Mouse (Mus musculus) stomach, embryonic 14.5 days (tissue): Measurements from ENCODE around the gene Itga5. TPM values are rescaled to one million over a fixed set of nuclear protein-coding genes. Genes with fewer than 3 reads are reported as not detected.
"Not testable (repeated sequence)": the region's sequence is repeated elsewhere in the genome, so short reads cannot be mapped to it uniquely, and the experiment has no call there.

Experiments
- ATAC-seq: fragments of 200-750 bp; cut with Nextera tagmentation; 2 replicates; pipeline ENCODE4 v1.8.0; 2017; ENCODE audit warnings: low read depth, moderate TSS enrichment; ENCODE audit not compliant: insufficient number of reproducible peaks, insufficient read depth, low FRiP score
- H3K27ac ChIP-seq: fragments of 300-500 bp; sonication (generic); 2 replicates; pipeline ENCODE4 v1.5.1; 2014; ENCODE audit warnings: mild to moderate bottlenecking, low read length, moderate library complexity, mixed read lengths
- H3K27me3 ChIP-seq: fragments of 300-500 bp; sonication (generic); 2 replicates; pipeline ENCODE4 v1.6.1; 2014; ENCODE audit warnings: low read length, control low read depth, mixed read lengths; ENCODE audit not compliant: control insufficient read depth, insufficient read depth
- H3K36me3 ChIP-seq: fragments of 300-500 bp; sonication (generic); 2 replicates; pipeline ENCODE4 v1.6.1; 2014; ENCODE audit warnings: mild to moderate bottlenecking, control low read depth, low read length, moderate library complexity, mixed read lengths; ENCODE audit not compliant: control insufficient read depth, insufficient read depth
- H3K4me1 ChIP-seq: fragments of 300-500 bp; sonication (generic); 2 replicates; pipeline ENCODE4 v1.6.1; 2014; ENCODE audit warnings: low read length, control low read depth, mixed read lengths; ENCODE audit not compliant: control insufficient read depth, insufficient read depth
- H3K4me2 ChIP-seq: fragments of 300-500 bp; sonication (generic); replicated peaks from 2 replicates; pipeline ENCODE4 v1.6.1; 2014; ENCODE audit warnings: low read depth, low read length, control low read depth
- H3K4me3 ChIP-seq: fragments of 300-500 bp; sonication (generic); 2 replicates; pipeline ENCODE4 v1.5.1; 2014; ENCODE audit warnings: low read depth, low read length, control low read depth
- H3K9ac ChIP-seq: fragments of 300-500 bp; sonication (generic); replicated peaks from 2 replicates; pipeline ENCODE4 v1.6.1; 2014; ENCODE audit warnings: low read depth, mild to moderate bottlenecking, control low read depth, low read length, moderate library complexity, mixed read lengths
- H3K9me3 ChIP-seq: fragments of 300-500 bp; sonication (generic); 2 replicates; pipeline ENCODE4 v1.6.1; 2016; ENCODE audit warnings: low read depth, low read length, control low read depth; ENCODE audit not compliant: control insufficient read depth
- WGBS: fragments of 180-500 bp; shearing (Covaris S2); extraction: QIAGEN DNeasy Blood & Tissue Kit; methylation state at CpG from one replicate; pipeline ENCODE4 v1.1.7; 2014; 5-methylcytosine and 5-hydroxymethylcytosine counted together
- polyA plus RNA-seq: library from polyadenylated mRNA; unstranded; fragments of >200 nt; fragmentation: Nextera tagmentation; extraction: Ambion mirVana; gene quantifications from 2 replicates; pipeline ENCODE4 v1.2.1, GENCODE M21; 2014

The Itga5 gene
- polyA plus RNA-seq, result 67.5 and 71.2 TPM in 2 replicates

- WGBS, result 1% methylated on average over 50 of the region's 51 CpGs
- H3K4me3 ChIP-seq, result peak within 1 kb of the TSS; percentile 86
- H3K27me3 ChIP-seq, result no peaks in the 10 kb centered on the region
- H3K27ac ChIP-seq, result peak within 1 kb of the TSS; percentile 94
- H3K9me3 ChIP-seq, result no peaks in the 10 kb centered on the region
- peak within 1 kb of the TSS; percentile 94 for H3K9ac ChIP-seq
- peaks cover 20% of the 10 kb centered on the region for H3K4me1 ChIP-seq
- peak within 1 kb of the TSS; percentile 72 for H3K4me2 ChIP-seq
- H3K36me3 ChIP-seq, result no peaks in the 10 kb centered on the region
- peak; percentile 73 for ATAC-seq
Observed at GRCm38 (mm10) chr15:103366376-103367149, at the start of gene Itga5. TSS of gene Itga5 (minus strand) at chr15:103366763.

GRCm38 (mm10) chr15:103405586-103405985 lies 39.0 kb upstream of the Itga5 start:
- WGBS, result 98% methylated on average over 2 of the region's 3 CpGs

GRCm38 (mm10) chr15:103401361-103401760 lies 34.8 kb upstream of the Itga5 start:
- Histone ChIP-seq H3K27me3 (no peaks in the 10 kb centered on the region), H3K9ac (no peak overlapping the region), H3K4me1 (no peaks in the 10 kb centered on the region), H3K27ac (no peak overlapping the region), H3K4me3 (no peak overlapping the region), H3K4me2 (no peak overlapping the region), H3K36me3 (no peaks in the 10 kb centered on the region), H3K9me3 (no peaks in the 10 kb centered on the region)
- WGBS, result 91% methylated on average over 5 of the region's 5 CpGs
- no peak for ATAC-seq

More at GRCm38 (mm10) chr15:103405586-103405985, 39.0 kb upstream of the Itga5 start:
- not testable (repeated sequence) for H3K4me1 ChIP-seq, H3K4me2 ChIP-seq, H3K36me3 ChIP-seq, ATAC-seq, H3K9ac ChIP-seq, H3K27ac ChIP-seq, H3K9me3 ChIP-seq, H3K4me3 ChIP-seq, H3K27me3 ChIP-seq

GRCm38 (mm10) chr15:103393577-103393976 lies 27.0 kb upstream of the Itga5 start:
- H3K9ac ChIP-seq, result no peak overlapping the region
- H3K4me1 ChIP-seq, result no peaks in the 10 kb centered on the region
- no peaks in the 10 kb centered on the region for H3K27me3 ChIP-seq
- no peak overlapping the region for H3K4me2 ChIP-seq
- no peak for ATAC-seq
- no peaks in the 10 kb centered on the region for H3K36me3 ChIP-seq
- no peak overlapping the region for H3K27ac ChIP-seq
- no peak overlapping the region for H3K4me3 ChIP-seq
- no peaks in the 10 kb centered on the region for H3K9me3 ChIP-seq

GRCm38 (mm10) chr15:103388556-103389145 lies 22.1 kb upstream of the Itga5 start:
- no peak overlapping the region for H3K4me3 ChIP-seq
- H3K27me3 ChIP-seq, result no peaks in the 10 kb centered on the region
- H3K9me3 ChIP-seq, result no peaks in the 10 kb centered on the region
- 51% methylated on average over 3 of the region's 4 CpGs for WGBS
- no peak for ATAC-seq
- H3K4me1 ChIP-seq, result peaks cover under 1% of the 10 kb centered on the region; the same call in 1 of the 2 replicates
- no peaks in the 10 kb centered on the region for H3K36me3 ChIP-seq
- H3K9ac ChIP-seq, result no peak overlapping the region
- H3K4me2 ChIP-seq, result no peak overlapping the region
- H3K27ac ChIP-seq, result no peak overlapping the region

- Histone ChIP-seq H3K9me3 (no peaks in the 10 kb centered on the region), H3K9ac (no peak overlapping the region), H3K4me2 (no peak overlapping the region), H3K4me3 (no peak overlapping the region), H3K27ac (peak overlapping the region; percentile 6; the same call in 1 of the 2 replicates), H3K36me3 (no peaks in the 10 kb centered on the region), H3K4me1 (peaks cover 11% of the 10 kb centered on the region; the same call in 1 of the 2 replicates), H3K27me3 (no peaks in the 10 kb centered on the region)
- WGBS, result 61% methylated on average over 7 of the region's 7 CpGs
- peak; percentile 40; the same call in 1 of the 2 replicates for ATAC-seq
Observed at GRCm38 (mm10) chr15:103383771-103384488, 17.4 kb upstream of the Itga5 start.

GRCm38 (mm10) chr15:103382795-103383406 lies 16.3 kb upstream of the Itga5 start:
- Histone ChIP-seq H3K9me3 (no peaks in the 10 kb centered on the region), H3K4me1 (peaks cover 20% of the 10 kb centered on the region), H3K4me2 (no peak overlapping the region), H3K36me3 (no peaks in the 10 kb centered on the region), H3K27ac (peak overlapping the region; percentile 6; the same call in 1 of the 2 replicates), H3K9ac (no peak overlapping the region), H3K4me3 (no peak overlapping the region), H3K27me3 (no peaks in the 10 kb centered on the region)
- no peak for ATAC-seq
- 26% methylated on average over 5 of the region's 5 CpGs for WGBS

- Histone ChIP-seq H3K9me3 (no peaks in the 10 kb centered on the region), H3K4me1 (peaks cover 29% of the 10 kb centered on the region), H3K27ac (no peak overlapping the region), H3K4me3 (no peak overlapping the region), H3K27me3 (no peaks in the 10 kb centered on the region), H3K36me3 (no peaks in the 10 kb centered on the region), H3K4me2 (no peak overlapping the region), H3K9ac (no peak overlapping the region)
- ATAC-seq, result no peak
- WGBS, result 90% methylated on average over 2 of the region's 2 CpGs
Observed at GRCm38 (mm10) chr15:103382075-103382474, 15.5 kb upstream of the Itga5 start.
